In the genomic region with DNA sequence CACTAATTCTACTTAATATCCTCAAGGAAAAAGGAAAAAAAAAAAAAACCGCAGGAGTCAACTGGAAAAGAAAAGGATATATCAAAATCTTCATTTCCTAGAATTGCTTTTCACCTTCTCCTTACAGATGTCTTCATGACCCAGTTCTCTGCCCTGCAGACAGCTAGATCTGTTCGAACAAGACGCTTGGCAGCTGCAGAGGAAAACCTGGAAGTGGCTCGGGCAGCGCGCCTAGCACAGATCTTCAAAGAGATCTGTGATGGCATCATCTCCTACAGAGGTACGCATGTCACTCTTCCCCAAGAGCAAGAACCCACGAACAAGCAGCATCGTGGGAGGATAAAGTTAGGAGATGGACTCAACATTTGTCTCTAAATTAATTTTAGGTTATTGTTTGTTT, we compare ENCODE assay signal across 26 mouse cellular contexts. TPM values are rescaled to one million over a fixed set of nuclear protein-coding genes. Genes with fewer than 3 reads are reported as not detected.
DNase-seq lines count a peak whose midpoint lies in the region; TF ChIP-seq lines count a peak whose summit lies in the region.
"Had no signal": no experiment of that assay in that cellular context is flagged by ENCODE, and none has a peak within 500 bp of the region (broad histone marks: within the 10 kb centered on the region; RNA-seq: fewer than 3 reads in every experiment).

No protein-coding gene starts in this region.

- TF ChIP-seq CTCF in left cerebral cortex, adult 2 months (IDR thresholded peaks at IDR 0.05) = no peak

- H3K27ac ChIP-seq in left cerebral cortex, adult 2 months = peak overlapping the region; percentile 3; the same call in 1 of the 2 replicates
- H3K27ac ChIP-seq: embryonic facial prominence, embryonic 12.5 days; embryonic facial prominence, embryonic 15.5 days; forebrain, embryonic 12.5 days; forebrain, embryonic 15.5 days; heart, adult 2 months; heart, embryonic 10.5 days; heart, embryonic 13.5 days; hindbrain, embryonic 14.5 days; hindbrain, postnatal 0 days had no signal

- intact Hi-C loops in left cerebral cortex, adult 2 months (cut with DNase I) = no loop called here
- intact Hi-C loops in left cerebral cortex, postnatal 10 days (cut with DNase I) = no loop called here

- peak; percentile 11 for DNase-seq in gastrocnemius, adult 18-20 months (ENCODE audit: low spot score)
- no peak for DNase-seq in gastrocnemius, postnatal 25 days
- DNase-seq in left cerebral cortex, adult 2 months (ENCODE audit: extremely low spot score in 1 of 2, low spot score in 2 of 2) = peak in 1 of 2 experiments; percentile 32
- DNase-seq in left cerebral cortex, postnatal 10 days (ENCODE audit: extremely low spot score in 1 of 2, low spot score in 2 of 2) = no peak
- peak; percentile 68 for DNase-seq in fat pad, adult 2 months (ENCODE audit: extremely low read depth, low read depth, low spot score)
- DNase-seq in kidney, postnatal 25 days = no peak
- DNase-seq in adrenal gland, postnatal 4 days (ENCODE audit: low spot score in 2 of 2) = no peak
- DNase-seq: cerebellum, adult 9-11 months; gastrocnemius, postnatal 10 days had no signal

- no peak overlapping the region for H3K4me3 ChIP-seq in left cerebral cortex, adult 2 months
- H3K4me3 ChIP-seq: embryonic facial prominence, embryonic 12.5 days; embryonic facial prominence, embryonic 15.5 days; forebrain, embryonic 12.5 days; forebrain, embryonic 15.5 days; heart, adult 2 months; heart, embryonic 10.5 days; heart, embryonic 13.5 days had no signal

RNA-seq across cellular contexts. Expression of gene Rusc1, which starts 34.8 kb away (rescaled TPM):
- total RNA-seq in gastrocnemius, adult 18-20 months (2021) = 10 to 100 TPM; 15.4 to 20.2 TPM
- 10 to 100 TPM; 17.7 to 19.6 TPM for total RNA-seq in gastrocnemius, postnatal 25 days (2021)
- total RNA-seq in left cerebral cortex, adult 2 months (2021) = 100 to 1,000 TPM; 189 to 199 TPM
- total RNA-seq in left cerebral cortex, postnatal 10 days (2021) = 100 to 1,000 TPM; 208 to 210 TPM
- 10 to 100 TPM; 21.9 to 27.4 TPM for total RNA-seq in adrenal gland, postnatal 4 days (2021)

RNA-seq across cellular contexts. Expression of gene Gm43738, which starts 42.5 kb away (rescaled TPM):
- not detected for total RNA-seq in gastrocnemius, adult 18-20 months (2021)
- not detected for total RNA-seq in gastrocnemius, postnatal 25 days (2021)
- not detected for total RNA-seq in left cerebral cortex, adult 2 months (2021)
- under 1 TPM in 1 of 2 experiments, not detected in 1; 0.19 TPM for total RNA-seq in left cerebral cortex, postnatal 10 days (2021)
- total RNA-seq in adrenal gland, postnatal 4 days (2021) = not detected
- total RNA-seq: adrenal gland, adult 18-20 months; adrenal gland, postnatal 10 days; CH12.LX; common myeloid progenitor, adult 5-6 weeks; G1E; gastrocnemius, postnatal 10 days; granulocyte monocyte progenitor cell, adult 5-6 weeks; heart, adult 2 months; heart, postnatal 14 days; heart, postnatal 4 days; hindbrain, postnatal 0 days had no signal

RNA-seq across cellular contexts. Expression of gene Fdps, which starts 43.4 kb away (rescaled TPM):
- 10 to 100 TPM; 27.2 to 27.8 TPM for total RNA-seq in gastrocnemius, adult 18-20 months (2021)
- total RNA-seq in gastrocnemius, postnatal 25 days (2021) = 10 to 100 TPM; 26.0 to 27.8 TPM
- 10 to 100 TPM; 78.1 to 79.6 TPM for total RNA-seq in left cerebral cortex, adult 2 months (2021)
- total RNA-seq in left cerebral cortex, postnatal 10 days (2021) = 100 to 1,000 TPM; 165 to 177 TPM
- 10 to 100 TPM; 79.4 to 85.0 TPM for total RNA-seq in adrenal gland, postnatal 4 days (2021)

Comparison
In these comparisons a context has a peak if more than half of its experiments do, and no peak if none do; other contexts are left out.
1. DNase-seq: peak in gastrocnemius, adult 18-20 months (single experiment) and fat pad, adult 2 months (single experiment); none in gastrocnemius, postnatal 25 days (single experiment), left cerebral cortex, postnatal 10 days (0 of 2), kidney, postnatal 25 days (0 of 2) and adrenal gland, postnatal 4 days (0 of 2).
2. RNA of gene Rusc1, which starts 34.8 kb away (total RNA-seq): 208 to 210 TPM in left cerebral cortex, postnatal 10 days and 189 to 199 TPM in left cerebral cortex, adult 2 months; 21.9 to 27.4 TPM in adrenal gland, postnatal 4 days, 15.4 to 20.2 TPM in gastrocnemius, adult 18-20 months and 17.7 to 19.6 TPM in gastrocnemius, postnatal 25 days; every median in the first group is over 4 times any median in the second.